Mouse (Mus musculus) heart, adult 2 months (tissue): ENCODE measurements around the gene Ston1.

ENCODE experiments used
- CTCF ChIP-seq: fragments of 200-600 bp; IDR thresholded peaks from 2 replicates; pipeline ENCODE4 v1.8.1; 2022; ENCODE audit warnings: antibody characterized with exemption, mild to moderate bottlenecking, moderate library complexity
- EP300 ChIP-seq: fragments of 200-500 bp; IDR thresholded peaks from 2 replicates; pipeline ENCODE4 v1.6.1; 2011; ENCODE audit warnings: low read depth, low read length, control low read depth; ENCODE audit not compliant: insufficient read depth
- POLR2A ChIP-seq: fragments of 200-500 bp; IDR thresholded peaks from 2 replicates; pipeline ENCODE4 v1.6.1; 2011; ENCODE audit warnings: mild to moderate bottlenecking, low read depth, low read length, control low read depth; ENCODE audit not compliant: insufficient read depth

DNA sequence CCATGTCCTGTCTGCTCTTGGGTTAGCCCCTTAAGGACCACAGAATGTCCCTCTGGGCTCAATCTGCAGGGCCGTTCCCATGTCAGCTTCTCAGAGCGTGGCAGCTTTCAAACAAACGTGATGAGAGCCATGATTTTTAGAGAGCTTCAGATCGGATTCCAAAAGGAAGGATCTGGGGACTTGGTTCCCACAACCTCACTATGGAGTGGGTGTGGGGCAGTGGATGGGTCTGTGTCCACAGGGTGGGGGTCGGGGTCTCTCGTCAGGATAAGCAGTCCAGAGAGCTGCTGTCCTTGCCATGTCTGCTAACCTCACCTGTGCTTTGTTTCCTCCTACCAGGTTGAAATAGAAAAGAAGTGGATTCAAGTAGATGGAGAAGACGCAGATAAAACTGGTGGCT is 47.4 kb downstream of the Ston1 start:
- TF ChIP-seq POLR2A = no peak
- no peak for TF ChIP-seq CTCF
- TF ChIP-seq EP300 = no peak
